Mouse (Mus musculus): ENCODE data around the gene Etv2.

DNA sequence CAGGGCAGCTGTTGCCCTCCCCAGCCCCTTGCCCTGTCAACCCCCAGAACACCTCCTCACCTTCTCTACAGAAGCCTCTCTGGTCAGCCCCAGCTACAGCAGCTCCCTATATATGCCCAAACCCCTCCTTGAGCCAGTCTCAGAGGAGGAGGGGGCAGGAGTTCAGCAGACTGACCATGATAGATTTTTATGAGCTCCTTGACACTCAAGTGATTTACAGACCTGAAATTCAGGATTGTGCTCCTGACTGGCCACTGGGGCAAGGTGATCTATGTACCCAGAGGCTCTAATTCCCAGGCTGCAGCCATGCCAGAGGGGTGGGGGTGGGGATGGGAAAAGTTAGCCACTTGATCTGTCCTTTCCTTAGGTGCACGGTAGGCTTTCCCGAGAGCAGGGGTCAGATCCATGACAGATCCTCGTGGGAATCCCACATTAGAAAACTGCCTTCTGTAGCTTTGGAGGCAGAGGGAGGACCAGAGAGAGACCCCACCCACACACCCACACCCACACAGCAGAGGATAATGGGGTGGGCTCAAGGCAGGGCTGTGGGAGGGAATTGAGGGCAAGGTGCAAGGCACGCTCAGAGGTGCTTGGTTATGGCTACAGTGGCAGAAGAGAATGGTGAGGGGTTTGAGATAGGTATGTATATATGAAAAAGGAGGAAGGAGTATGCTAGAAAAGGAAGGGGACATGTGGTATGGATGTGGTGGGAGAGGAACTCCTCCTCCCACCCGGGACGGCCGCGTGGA, 22.8 kb downstream of the Etv2 start, which contains the start of gene Upk1a:
- no peak for TF ChIP-seq CTCF (IDR thresholded peaks at IDR 0.05; ENCODE audit: low read depth, low read length)
- no peak for TF ChIP-seq TAL1 (conservative IDR thresholded peaks at IDR 0.05; ENCODE audit: low read depth, low read length)
- no peak for TF ChIP-seq GATA2 (IDR thresholded peaks at IDR 0.05; ENCODE audit: borderline replicate concordance, low read depth, low read length)
- TF ChIP-seq POLR2AphosphoS5 (IDR thresholded peaks at IDR 0.05; ENCODE audit: insufficient replicate concordance, low read depth, low read length): no peak
